8 mouse cellular contexts compared by ENCODE assay signal in the genomic region with DNA sequence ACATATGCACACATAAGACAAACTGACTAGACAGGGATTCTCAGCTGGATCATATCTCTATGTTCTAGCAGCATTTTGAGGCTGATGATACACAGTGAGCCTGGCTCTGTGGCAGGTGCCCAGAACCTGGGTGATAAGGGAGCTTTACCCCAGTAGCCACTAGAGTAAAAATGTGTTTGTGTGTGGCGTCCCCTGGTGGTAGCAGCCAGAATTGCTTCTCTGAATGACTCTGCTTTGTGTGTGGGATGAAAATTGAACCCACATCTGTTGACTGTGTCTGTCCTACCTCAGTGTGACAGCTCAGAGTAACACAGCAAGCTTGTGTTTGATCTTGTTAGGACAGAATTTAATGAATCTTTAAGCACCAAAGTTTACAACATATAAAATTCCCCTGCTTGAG. TPM values are rescaled to one million over a fixed set of nuclear protein-coding genes. Genes with fewer than 3 reads are reported as not detected.
DNase-seq lines count a peak whose midpoint lies in the region; ATAC-seq and TF ChIP-seq lines count a peak whose summit lies in the region.
"Not testable (repeated sequence)": the region's sequence is repeated elsewhere in the genome, so short reads cannot be mapped to it uniquely, and the experiment has no call there.
"Had no signal": no experiment of that assay in that cellular context is flagged by ENCODE, and none has a peak within 500 bp of the region (broad histone marks: within the 10 kb centered on the region; RNA-seq: fewer than 3 reads in every experiment).

No protein-coding gene starts in this region.

- not testable (repeated sequence) for H3K36me3 ChIP-seq in intestine, postnatal 0 days (ENCODE audit: control insufficient read depth, insufficient read depth)

- intact Hi-C loops in gastrocnemius, adult 2 months (cut with DNase I) = loop anchor here (10.0 kb wide), 1 partner anchor 685 kb away; no protein-coding TSS in a partner anchor
- intact Hi-C loops in left cerebral cortex, postnatal 10 days (cut with DNase I) = not testable (repeated sequence)

- not testable (repeated sequence) for H3K9ac ChIP-seq in intestine, postnatal 0 days (ENCODE audit: low read depth, low read length)

- not testable (repeated sequence) for H3K9me3 ChIP-seq in intestine, postnatal 0 days (ENCODE audit: control insufficient read depth)

- TF ChIP-seq CTCF in gastrocnemius, adult 2 months (IDR thresholded peaks at IDR 0.05) = peak; percentile 80
- peak; percentile 87 for TF ChIP-seq CTCF in intestine, postnatal 0 days (IDR thresholded peaks at IDR 0.05; ENCODE audit: low read depth)

- peak; percentile 52 to 90 for DNase-seq in adrenal gland, adult (ENCODE audit: inconsistent age in 2 of 2, low spot score in 1 of 2)
- peak; percentile 50 to 57 for DNase-seq in cerebellum, postnatal 25 days
- DNase-seq in gastrocnemius, adult 2 months = peak; percentile 61
- peak; percentile 31 to 49 for DNase-seq in left cerebral cortex, postnatal 10 days (ENCODE audit: extremely low spot score in 1 of 2, low spot score in 2 of 2)
- peak; percentile 84 for DNase-seq in mesoderm, embryonic 11.5 days (ENCODE audit: low read depth, low spot score)
- peak; percentile 22 to 51 for DNase-seq in spleen, postnatal 14 days (ENCODE audit: low spot score in 2 of 2)

- not testable (repeated sequence) for H3K4me2 ChIP-seq in intestine, postnatal 0 days (replicated peaks; ENCODE audit: low read depth)

- H3K4me3 ChIP-seq in gastrocnemius, adult 2 months; intestine, postnatal 0 days (ENCODE audit: low read depth, low read length): not testable (repeated sequence)

- H3K27me3 ChIP-seq in intestine, postnatal 0 days (replicated peaks; ENCODE audit: control insufficient read depth, insufficient read depth, low read length) = peaks cover 38% of the 10 kb centered on the region

- not testable (repeated sequence) for H3K27ac ChIP-seq in gastrocnemius, adult 2 months; intestine, postnatal 0 days (ENCODE audit: low read depth, low read length)

- 0% methylated on average over 1 of the region's 1 CpGs for WGBS in intestine, postnatal 0 days

- H3K4me1 ChIP-seq in intestine, postnatal 0 days (replicated peaks; ENCODE audit: control insufficient read depth, insufficient read depth, low read length) = not testable (repeated sequence)

- ATAC-seq in intestine, postnatal 0 days = 0 out of 2 replicates have a peak, but pooled peaks have one; percentile 31

RNA-seq across cellular contexts. Expression of a gene that starts 2.2 kb away (rescaled TPM):
- total RNA-seq in gastrocnemius, adult 2 months (2021) = under 1 TPM; 0.25 to 0.54 TPM
- polyA plus RNA-seq in intestine, postnatal 0 days (2015; fragmentation: Nextera tagmentation; extraction: Ambion mirVana) = 0.09 and 0.13 TPM in 2 replicates
- under 1 TPM; 0.61 to 0.71 TPM for total RNA-seq in left cerebral cortex, postnatal 10 days (2021)

RNA-seq across cellular contexts. Expression of a gene that starts 44.5 kb away (rescaled TPM):
- total RNA-seq in gastrocnemius, adult 2 months (2021) = under 1 TPM in 1 of 2 experiments, not detected in 1; 0.28 TPM
- 50.0 and 53.4 TPM in 2 replicates for polyA plus RNA-seq in intestine, postnatal 0 days (2015; fragmentation: Nextera tagmentation; extraction: Ambion mirVana)
- 10 to 100 TPM in 1 of 2 experiments, 1 to 10 TPM in 1; 8.4 to 10.7 TPM for total RNA-seq in left cerebral cortex, postnatal 10 days (2021)

RNA-seq across cellular contexts. Expression of a gene that starts 55.6 kb away (rescaled TPM):
- total RNA-seq in gastrocnemius, adult 2 months (2021) = not detected
- polyA plus RNA-seq in intestine, postnatal 0 days (2015; fragmentation: Nextera tagmentation; extraction: Ambion mirVana) = 0.13 and 0.20 TPM in 2 replicates
- under 1 TPM in 1 of 2 experiments, not detected in 1; 0.94 TPM for total RNA-seq in left cerebral cortex, postnatal 10 days (2021)
- total RNA-seq: gastrocnemius, postnatal 4 days had no signal

Comparison
In these comparisons a context has a peak if more than half of its experiments do, and no peak if none do; other contexts are left out.
1. RNA of a gene that starts 44.5 kb away (total RNA-seq): 8.4 to 10.7 TPM in left cerebral cortex, postnatal 10 days; 0.28 TPM in gastrocnemius, adult 2 months; every median in the first group is over 4 times any median in the second.
2. Peak in every context shown above with its lines, with median percentiles within 50 percentile points of each other: DNase-seq.